Mouse (Mus musculus) olfactory bulb, adult 2 months (tissue): ENCODE data around the gene Plrg1. TPM values are rescaled to one million over a fixed set of nuclear protein-coding genes. Genes with fewer than 3 reads are reported as not detected.

Source experiments
- H3K27ac ChIP-seq: fragments of 200-500 bp; 2 replicates; pipeline ENCODE4 v1.5.1; 2012; ENCODE audit warnings: low read depth, low read length; ENCODE audit not compliant: insufficient read depth
- H3K4me1 ChIP-seq: fragments of 200-500 bp; 2 replicates; pipeline ENCODE4 v1.6.1; 2012; ENCODE audit warnings: low read length; ENCODE audit not compliant: control insufficient read depth, insufficient read depth
- H3K4me3 ChIP-seq: fragments of 200-500 bp; 2 replicates; pipeline ENCODE4 v1.5.1; 2012; ENCODE audit warnings: mild to moderate bottlenecking, low read depth, low read length, moderate library complexity; ENCODE audit not compliant: insufficient read depth
- CTCF ChIP-seq: fragments of 200-500 bp; IDR thresholded peaks from 2 replicates; pipeline ENCODE4 v1.5.1; 2012; ENCODE audit warnings: low read depth, mild to moderate bottlenecking, low read length, moderate library complexity; ENCODE audit not compliant: insufficient read depth
- POLR2A ChIP-seq: fragments of 200-500 bp; IDR thresholded peaks from 2 replicates; pipeline ENCODE4 v1.6.1; 2012; ENCODE audit warnings: mild to moderate bottlenecking, low read depth, low read length, moderate library complexity; ENCODE audit not compliant: insufficient read depth
- WGBS: fragments of 180-500 bp; shearing (Covaris S2); methylation state at CpG from one replicate; pipeline ENCODE4 v1.1.7; 2018; 5-methylcytosine and 5-hydroxymethylcytosine counted together
- polyA plus RNA-seq: library from polyadenylated mRNA; stranded (reverse); fragments of >200 nt; gene quantifications from 2 replicates; pipeline ENCODE4 v1.2.4, GENCODE M21; 2012; ENCODE audit warnings: low replicate concordance; ENCODE audit not compliant: missing spikeins, insufficient read depth, insufficient read length

Gene Plrg1
- polyA plus RNA-seq, 1 experiment = not detected

DNA sequence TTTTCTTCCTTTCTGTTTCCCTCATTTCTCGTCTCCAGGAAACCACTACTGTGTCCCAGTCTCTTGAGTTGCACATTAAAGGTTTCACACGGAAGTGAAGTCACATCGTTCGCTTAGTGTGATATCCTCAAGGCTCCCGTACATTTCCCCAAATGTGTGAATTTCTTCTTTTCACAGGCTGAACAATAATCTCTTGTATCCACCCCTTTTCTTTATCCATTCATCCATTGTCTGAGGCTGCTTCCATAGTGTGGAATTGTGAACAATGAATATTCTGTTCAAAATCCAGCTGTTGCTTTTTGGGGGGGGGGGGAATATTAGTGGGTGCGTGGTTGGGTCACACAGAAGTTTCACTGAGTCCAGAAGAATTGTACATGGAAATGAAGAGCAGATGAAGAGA lies 30.3 kb upstream of the Plrg1 start:
- WGBS = 57% methylated on average over 6 of the region's 6 CpGs

DNA sequence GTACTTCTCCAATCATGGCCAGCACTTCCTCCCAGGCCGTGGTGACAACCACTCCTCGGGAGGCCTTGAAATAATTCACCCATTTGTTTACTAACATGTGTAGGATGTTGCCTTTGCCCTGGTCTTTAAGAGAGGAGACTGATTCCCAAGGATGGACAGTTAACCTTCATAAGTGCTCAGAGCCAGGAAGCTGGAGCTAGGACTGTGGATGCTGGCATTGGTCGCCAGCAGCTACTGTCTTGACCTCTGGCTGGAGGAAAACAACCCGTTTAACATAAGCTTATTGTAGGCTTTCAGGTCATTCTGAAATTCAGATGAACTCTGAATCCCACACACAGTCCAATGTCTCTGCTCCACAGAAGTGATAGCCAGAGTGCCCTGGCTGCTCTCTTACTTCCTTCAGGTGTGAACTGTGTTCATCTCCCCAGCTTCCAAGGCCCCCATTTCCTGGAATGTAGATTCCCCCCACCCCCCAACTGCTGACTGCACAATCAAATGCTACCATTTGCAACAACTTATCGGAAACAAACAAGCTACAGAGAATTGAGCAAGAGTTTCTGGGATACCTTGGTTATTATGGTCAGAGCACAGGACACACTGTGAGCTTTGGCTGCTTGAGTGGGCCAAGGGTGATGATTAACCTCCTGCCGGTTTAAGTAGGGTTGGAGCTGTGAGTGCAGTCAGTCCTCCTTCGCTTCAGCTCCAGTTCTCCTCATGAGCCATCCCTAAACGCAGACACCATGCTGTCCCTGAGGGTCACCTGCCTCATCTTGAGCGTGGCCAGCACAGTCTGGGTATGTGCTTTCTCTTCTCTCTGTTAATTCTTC lies 29.6 kb upstream of the Plrg1 start, which contains the start of gene Fga:
TSS of gene Fga (plus strand) at position 602 of the 827 bp plus-strand sequence.
- no peak within 1 kb of the TSS for H3K27ac ChIP-seq
- H3K4me1 ChIP-seq = peaks cover 6% of the 10 kb centered on the region; the same call in 1 of the 2 replicates
- TF ChIP-seq POLR2A = no peak
- no peak for TF ChIP-seq CTCF
- no peak within 1 kb of the TSS for H3K4me3 ChIP-seq
- 84% methylated on average over 9 of the region's 9 CpGs for WGBS

More for the DNA sequence above, 30.3 kb upstream of the Plrg1 start:
- Histone ChIP-seq H3K27ac (no peak overlapping the region), H3K4me3 (no peak overlapping the region), H3K4me1 (peaks cover 6% of the 10 kb centered on the region; the same call in 1 of the 2 replicates)
- no peak for TF ChIP-seq POLR2A
- no peak for TF ChIP-seq CTCF

DNA sequence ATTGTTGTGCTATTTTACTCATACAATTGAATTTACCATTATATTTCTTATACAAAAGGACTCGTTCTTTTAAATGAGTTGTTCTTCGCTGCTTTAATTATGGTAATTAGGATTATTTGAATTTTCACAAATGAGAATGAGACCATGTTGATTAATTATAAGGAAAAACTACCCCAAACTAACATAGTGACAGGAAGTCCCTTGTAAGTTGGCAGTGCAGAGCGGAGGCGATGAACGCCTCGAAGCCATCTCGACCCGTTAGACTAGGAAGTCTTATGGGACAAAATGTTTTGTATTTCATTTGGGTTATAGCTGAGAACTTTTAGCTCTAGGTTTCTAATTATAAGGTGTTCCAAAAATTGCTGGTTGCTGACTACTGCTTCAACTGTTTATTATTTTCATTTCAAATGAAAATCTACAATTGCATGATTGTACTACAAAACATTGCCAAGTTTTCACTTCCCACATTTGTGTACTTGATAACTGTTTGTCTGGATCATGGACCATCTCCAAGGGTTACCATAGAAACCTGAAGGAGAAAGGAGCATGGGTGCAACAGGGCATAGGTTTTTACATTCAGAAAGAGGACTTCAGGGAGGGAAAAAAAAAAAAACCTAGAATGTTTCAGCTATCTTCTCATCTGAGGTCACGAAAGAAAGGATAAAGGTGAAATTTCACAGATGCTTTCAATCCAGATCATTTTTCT lies 27.6 kb upstream of the Plrg1 start:
- Histone ChIP-seq H3K27ac (no peak overlapping the region), H3K4me1 (peaks cover 6% of the 10 kb centered on the region; the same call in 1 of the 2 replicates), H3K4me3 (no peak overlapping the region)
- 26% methylated on average over 9 of the region's 9 CpGs for WGBS
- TF ChIP-seq CTCF (no peak), POLR2A (no peak)

DNA sequence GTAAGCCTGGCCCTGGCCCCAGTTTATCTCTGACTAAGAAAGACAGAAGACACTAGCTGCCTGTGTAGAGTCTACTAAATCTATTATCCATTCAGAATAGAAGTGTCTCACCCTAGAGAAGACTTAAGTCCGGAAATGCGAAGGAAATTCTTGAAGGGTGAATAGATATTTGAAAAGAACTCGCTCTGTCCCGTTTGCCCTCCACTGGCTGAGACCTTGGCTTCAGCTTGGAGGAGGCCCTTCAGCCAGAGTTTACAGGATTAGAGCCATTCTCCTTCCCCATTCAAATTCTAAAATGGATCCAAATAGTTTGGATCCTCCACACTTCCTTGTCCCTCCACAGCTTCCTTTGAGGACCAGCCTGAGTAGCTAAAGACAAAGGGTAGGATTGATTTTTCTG lies 25.0 kb upstream of the Plrg1 start:
- Histone ChIP-seq H3K27ac (no peak overlapping the region), H3K4me3 (no peak overlapping the region), H3K4me1 (peaks cover 11% of the 10 kb centered on the region; the same call in 1 of the 2 replicates)
- WGBS = 87% methylated on average over 4 of the region's 4 CpGs
- TF ChIP-seq POLR2A (no peak), CTCF (no peak)

DNA sequence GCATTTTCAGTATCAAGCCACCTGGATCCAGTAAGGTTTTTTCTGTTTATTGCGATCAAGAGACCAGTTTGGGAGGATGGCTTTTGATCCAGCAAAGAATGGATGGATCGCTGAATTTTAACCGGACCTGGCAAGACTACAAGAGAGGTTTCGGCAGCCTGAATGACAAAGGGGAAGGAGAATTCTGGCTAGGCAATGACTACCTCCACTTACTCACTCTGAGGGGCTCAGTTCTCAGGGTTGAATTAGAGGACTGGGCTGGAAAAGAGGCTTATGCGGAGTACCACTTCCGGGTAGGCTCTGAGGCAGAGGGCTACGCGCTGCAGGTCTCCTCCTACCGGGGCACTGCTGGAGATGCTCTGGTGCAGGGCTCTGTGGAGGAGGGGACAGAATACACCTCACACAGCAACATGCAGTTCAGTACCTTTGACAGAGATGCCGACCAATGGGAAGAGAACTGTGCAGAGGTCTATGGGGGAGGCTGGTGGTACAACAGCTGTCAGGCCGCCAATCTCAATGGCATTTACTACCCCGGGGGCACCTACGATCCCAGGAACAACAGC lies 22.5 kb upstream of the Plrg1 start:
- Histone ChIP-seq H3K4me1 (0 out of 2 replicates have a peak, but pooled peaks cover 5% of the 10 kb centered on the region), H3K4me3 (no peak overlapping the region), H3K27ac (no peak overlapping the region)
- TF ChIP-seq POLR2A = no peak
- 45% methylated on average over 13 of the region's 13 CpGs for WGBS

DNA sequence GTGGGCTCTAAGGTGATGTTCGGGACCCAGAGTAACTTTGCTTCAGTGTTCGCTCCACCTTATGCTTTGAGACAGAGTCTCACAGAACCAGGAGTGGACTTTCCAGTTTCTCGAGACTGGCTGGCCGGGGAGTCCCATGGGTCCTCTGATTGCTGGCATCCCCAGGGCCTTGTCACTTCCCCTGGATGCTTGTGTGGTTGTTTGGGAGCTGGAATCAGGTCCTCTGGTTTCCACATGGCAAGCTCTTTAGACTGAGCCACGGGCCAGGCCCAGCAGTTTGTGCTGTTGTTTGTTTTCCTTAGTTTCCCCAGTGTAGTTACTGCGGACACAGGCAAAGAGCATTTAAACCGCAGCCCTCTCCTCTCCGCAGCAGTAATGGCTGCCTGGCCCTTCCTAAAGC lies 21.5 kb upstream of the Plrg1 start:
- no peak overlapping the region for H3K27ac ChIP-seq
- 0 out of 2 replicates have a peak, but pooled peaks cover 5% of the 10 kb centered on the region for H3K4me1 ChIP-seq
- TF ChIP-seq CTCF (no peak), POLR2A (no peak)
- no peak overlapping the region for H3K4me3 ChIP-seq
- 92% methylated on average over 8 of the region's 8 CpGs for WGBS

DNA sequence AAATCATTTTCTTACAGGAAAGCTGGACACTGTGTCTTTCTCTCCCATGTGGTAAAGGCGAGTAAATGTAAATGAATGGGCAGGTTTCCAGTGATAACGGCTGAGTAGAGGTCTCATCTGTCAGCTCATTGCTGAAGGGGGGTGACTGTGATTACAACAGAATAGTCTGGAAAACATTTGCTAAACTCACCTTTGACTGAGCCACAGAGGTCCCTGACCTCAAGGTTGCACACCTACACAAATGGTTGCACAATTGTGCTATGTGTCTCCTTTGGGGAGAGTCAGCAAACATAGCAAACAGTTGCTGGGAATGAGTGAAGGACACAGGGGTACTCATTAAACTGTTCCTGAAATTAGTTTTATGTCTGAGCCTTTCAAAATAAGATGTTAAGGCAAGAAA lies 16.5 kb upstream of the Plrg1 start:
- no peak for TF ChIP-seq CTCF
- TF ChIP-seq POLR2A = no peak
- H3K4me3 ChIP-seq = no peak overlapping the region
- no peaks in the 10 kb centered on the region for H3K4me1 ChIP-seq
- H3K27ac ChIP-seq = no peak overlapping the region
- 74% methylated on average over 2 of the region's 2 CpGs for WGBS

DNA sequence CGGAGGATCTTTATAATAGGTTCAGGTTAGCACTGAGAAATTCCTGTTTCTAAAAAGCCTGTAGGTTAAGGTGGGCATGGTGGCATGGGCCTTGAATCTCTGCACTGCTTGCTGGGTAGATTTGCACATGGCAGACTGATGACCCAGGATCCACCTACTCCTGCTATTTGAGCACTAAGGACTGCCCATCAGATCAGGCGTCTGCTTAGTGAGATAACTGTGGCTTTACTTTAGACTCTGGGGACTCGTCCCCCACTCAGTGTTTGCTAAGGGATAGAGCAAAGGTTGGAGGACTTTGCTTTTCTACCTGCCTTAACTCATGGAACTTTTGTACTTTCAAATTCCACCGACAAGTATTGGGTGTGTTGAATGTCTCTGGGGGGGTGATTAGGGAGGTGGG lies 15.7 kb upstream of the Plrg1 start:
- TF ChIP-seq CTCF (no peak), POLR2A (no peak)
- no peak overlapping the region for H3K27ac ChIP-seq
- no peaks in the 10 kb centered on the region for H3K4me1 ChIP-seq
- H3K4me3 ChIP-seq = no peak overlapping the region
- WGBS = 89% methylated on average over 4 of the region's 4 CpGs

DNA sequence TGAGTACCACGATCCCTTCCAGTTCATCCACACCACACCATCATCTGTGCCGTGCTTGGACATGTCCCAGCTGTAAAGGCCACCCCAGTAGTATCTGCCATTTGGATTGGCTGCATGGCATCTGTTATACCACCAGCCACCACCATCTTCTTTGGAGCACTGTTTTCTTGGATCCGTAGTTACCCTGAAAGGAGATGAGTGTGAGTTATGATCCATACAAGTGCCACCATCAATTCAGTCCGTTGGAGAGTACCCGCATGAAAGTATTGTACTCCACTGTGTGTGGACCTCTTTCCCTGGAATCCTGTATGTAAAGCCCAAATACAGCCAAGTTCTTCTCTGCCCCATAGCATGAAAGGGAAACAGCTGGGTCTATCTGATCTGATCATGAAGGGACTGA lies 12.9 kb upstream of the Plrg1 start:
- no peak overlapping the region for H3K27ac ChIP-seq
- TF ChIP-seq POLR2A (no peak), CTCF (no peak)
- no peak overlapping the region for H3K4me3 ChIP-seq
- no peaks in the 10 kb centered on the region for H3K4me1 ChIP-seq
- WGBS = 95% methylated on average over 5 of the region's 5 CpGs
